ENCODE assay signal across 13 mouse cellular contexts in genomic region chr2:166427390-166427789, GRCm38 (mm10).
DNase-seq lines count a peak whose midpoint lies in the region; ATAC-seq and TF ChIP-seq lines count a peak whose summit lies in the region.
"Had no signal": no experiment of that assay in that cellular context is flagged by ENCODE, and none has a peak within 500 bp of the region (broad histone marks: within the 10 kb centered on the region; RNA-seq: fewer than 3 reads in every experiment).

No protein-coding gene starts in this region.

- peak; percentile 28; the same call in 1 of the 2 replicates for ATAC-seq in lung, embryonic 14.5 days (ENCODE audit: insufficient read depth)
- peak; percentile 56; the same call in 1 of the 2 replicates for ATAC-seq in intestine, embryonic 15.5 days

- DNase-seq in heart, adult 2 months: no peak
- DNase-seq in heart, postnatal 14 days: no peak
- DNase-seq in lung, embryonic 14.5 days: no peak
- DNase-seq in lung, adult 2 months: no peak
- no peak for DNase-seq in urinary bladder, postnatal 14 days (ENCODE audit: low spot score)
- DNase-seq in spleen, adult 12 weeks (ENCODE audit: low spot score): no peak
- DNase-seq: B cell, adult 2 months; cerebellum, adult 9-10 months; thymus, postnatal 4 days had no signal

- H3K79me2 ChIP-seq in heart, adult 2 months (replicated peaks; ENCODE audit: control insufficient read depth, insufficient read depth, low read length): no peaks in the 10 kb centered on the region

- TF ChIP-seq POLR2A in heart, adult 2 months (IDR thresholded peaks at IDR 0.05; ENCODE audit: insufficient read depth, low read depth, low read length): no peak
- TF ChIP-seq POLR2A in lung, adult 2 months (IDR thresholded peaks at IDR 0.05; ENCODE audit: borderline replicate concordance, extremely low read depth, low read depth, low read length): no peak

- 0 out of 2 replicates have a peak overlapping the region, but pooled peaks have one; percentile 15 for H3K4me2 ChIP-seq in lung, embryonic 14.5 days
- H3K4me2 ChIP-seq in intestine, embryonic 15.5 days (replicated peaks): no peak overlapping the region
- H3K4me2 ChIP-seq: forebrain, embryonic 12.5 days; liver, embryonic 11.5 days had no signal

- no peaks in the 10 kb centered on the region; the same call in 1 of the 2 replicates for H3K36me3 ChIP-seq in heart, adult 2 months (ENCODE audit: control insufficient read depth, insufficient read depth, low read length)
- no peaks in the 10 kb centered on the region for H3K36me3 ChIP-seq in lung, embryonic 14.5 days (ENCODE audit: insufficient read depth)
- H3K36me3 ChIP-seq in intestine, embryonic 15.5 days: no peaks in the 10 kb centered on the region
- H3K36me3 ChIP-seq: forebrain, embryonic 12.5 days had no signal

- no peak for TF ChIP-seq CTCF in heart, adult 2 months (IDR thresholded peaks at IDR 0.05)
- no peak for TF ChIP-seq CTCF in lung, embryonic 14.5 days (IDR thresholded peaks at IDR 0.05; ENCODE audit: low read depth)
- no peak for TF ChIP-seq CTCF in lung, adult 2 months (IDR thresholded peaks at IDR 0.05; ENCODE audit: insufficient read depth, low read length)

- peak overlapping the region; percentile 22 for H3K9ac ChIP-seq in heart, adult 2 months (ENCODE audit: low read depth, low read length)
- no peak overlapping the region for H3K9ac ChIP-seq in lung, embryonic 14.5 days
- no peak overlapping the region for H3K9ac ChIP-seq in intestine, embryonic 15.5 days
- H3K9ac ChIP-seq: forebrain, embryonic 12.5 days had no signal

- intact Hi-C loops in heart, adult 2 months (cut with DNase I): no loop called here
- intact Hi-C loops in heart, postnatal 14 days (cut with DNase I): no loop called here

- H3K4me1 ChIP-seq in heart, adult 2 months (ENCODE audit: control insufficient read depth, insufficient read depth, low read length): peaks cover 22% of the 10 kb centered on the region
- peaks cover 14% of the 10 kb centered on the region for H3K4me1 ChIP-seq in lung, embryonic 14.5 days (ENCODE audit: insufficient read depth)
- H3K4me1 ChIP-seq in lung, adult 2 months (ENCODE audit: control insufficient read depth, insufficient read depth, low read length): no peaks in the 10 kb centered on the region
- peaks cover 24% of the 10 kb centered on the region for H3K4me1 ChIP-seq in intestine, embryonic 15.5 days (replicated peaks)

- WGBS in heart, adult 2 months: 64% methylated on average over 6 of the region's 6 CpGs
- WGBS in lung, embryonic 14.5 days: 47% methylated on average over 6 of the region's 6 CpGs
- WGBS in lung, adult 2 months: 57% methylated on average over 6 of the region's 6 CpGs
- 55% methylated on average over 6 of the region's 6 CpGs for WGBS in intestine, embryonic 15.5 days

- TF ChIP-seq EP300 in heart, adult 2 months (IDR thresholded peaks at IDR 0.05; ENCODE audit: insufficient read depth, low read depth, low read length): no peak

- no peak overlapping the region for H3K4me3 ChIP-seq in heart, adult 2 months
- H3K4me3 ChIP-seq in lung, embryonic 14.5 days (ENCODE audit: low read depth, low read length): no peak overlapping the region
- H3K4me3 ChIP-seq in lung, adult 2 months (replicated peaks; ENCODE audit: extremely low read depth, low read depth, low read length): no peak overlapping the region
- no peak overlapping the region for H3K4me3 ChIP-seq in intestine, embryonic 15.5 days (replicated peaks)
- H3K4me3 ChIP-seq: forebrain, embryonic 12.5 days; left cerebral cortex, adult 2 months had no signal

- no peaks in the 10 kb centered on the region for H3K27me3 ChIP-seq in heart, adult 2 months (ENCODE audit: control insufficient read depth, insufficient read depth, low read length)
- no peaks in the 10 kb centered on the region for H3K27me3 ChIP-seq in lung, embryonic 14.5 days (ENCODE audit: insufficient read depth, low read length)
- H3K27me3 ChIP-seq in intestine, embryonic 15.5 days (replicated peaks): no peaks in the 10 kb centered on the region

- peak overlapping the region; percentile 34 for H3K27ac ChIP-seq in heart, adult 2 months
- peak overlapping the region; percentile 46; the same call in 1 of the 2 replicates for H3K27ac ChIP-seq in lung, embryonic 14.5 days (ENCODE audit: low read depth)
- peak overlapping the region; percentile 51; the same call in 1 of the 2 replicates for H3K27ac ChIP-seq in intestine, embryonic 15.5 days
- H3K27ac ChIP-seq: forebrain, embryonic 12.5 days; left cerebral cortex, adult 2 months had no signal

- no peaks in the 10 kb centered on the region for H3K9me3 ChIP-seq in lung, embryonic 14.5 days (ENCODE audit: low read depth, low read length)
- H3K9me3 ChIP-seq in intestine, embryonic 15.5 days: no peaks in the 10 kb centered on the region
- H3K9me3 ChIP-seq: forebrain, embryonic 12.5 days had no signal
